Mouse (Mus musculus) heart, embryonic 12.5 days (tissue): Measurements from ENCODE around the gene Cxcr2. TPM values are rescaled to one million over a fixed set of nuclear protein-coding genes. Genes with fewer than 3 reads are reported as not detected.

Source experiments
- ATAC-seq: fragments of 200-750 bp; cut with Nextera tagmentation; 2 replicates; pipeline ENCODE4 v1.8.0; 2017; ENCODE audit warnings: moderate TSS enrichment, moderate library complexity; ENCODE audit not compliant: insufficient number of reproducible peaks, low FRiP score
- H3K27ac ChIP-seq: fragments of 300-500 bp; sonication (generic); 2 replicates; pipeline ENCODE4 v1.5.1; 2016; ENCODE audit warnings: mild to moderate bottlenecking, moderate library complexity; ENCODE audit not compliant: poor library complexity, severe bottlenecking
- H3K27me3 ChIP-seq: fragments of 300-500 bp; sonication (generic); replicated peaks from 2 replicates; pipeline ENCODE4 v1.6.1; 2016; ENCODE audit warnings: mild to moderate bottlenecking, moderate library complexity
- H3K36me3 ChIP-seq: fragments of 300-500 bp; sonication (generic); 2 replicates; pipeline ENCODE4 v1.6.1; 2016; ENCODE audit warnings: mild to moderate bottlenecking, moderate library complexity
- H3K4me1 ChIP-seq: fragments of 300-500 bp; sonication (generic); replicated peaks from 2 replicates; pipeline ENCODE4 v1.6.1; 2016; ENCODE audit warnings: mild to moderate bottlenecking
- H3K4me2 ChIP-seq: fragments of 300-500 bp; sonication (generic); 2 replicates; pipeline ENCODE4 v1.6.1; 2016; ENCODE audit warnings: mild to moderate bottlenecking, moderate library complexity
- H3K4me3 ChIP-seq: fragments of 300-500 bp; sonication (generic); 2 replicates; pipeline ENCODE4 v1.5.1; 2016; ENCODE audit warnings: mild to moderate bottlenecking
- H3K9ac ChIP-seq: fragments of 300-500 bp; sonication (generic); 2 replicates; pipeline ENCODE4 v1.6.1; 2016; ENCODE audit warnings: mild to moderate bottlenecking, moderate library complexity
- H3K9me3 ChIP-seq: fragments of 300-500 bp; sonication (generic); replicated peaks from 2 replicates; pipeline ENCODE4 v1.6.1; 2016; ENCODE audit warnings: mild to moderate bottlenecking, moderate library complexity
- WGBS: fragments of 180-500 bp; shearing (Covaris S2); methylation state at CpG from one replicate; pipeline ENCODE4 v1.1.7; 2016; 5-methylcytosine and 5-hydroxymethylcytosine counted together
- microRNA counts: library from miRNA; unstranded; fragments of <30 nt; microRNA quantifications from one replicate; lab custom pipeline; 2017
- microRNA-seq: library from miRNA; unstranded; fragments of <30 nt; microRNA quantifications from one replicate; pipeline ENCODE4, GENCODE M21; 2017
- polyA plus RNA-seq: library from polyadenylated mRNA; unstranded; fragments of >200 nt; fragmentation: Nextera tagmentation; extraction: Ambion mirVana; gene quantifications from 2 replicates; pipeline ENCODE4 v1.2.1, GENCODE M21; 2016

Cxcr2 gene
- polyA plus RNA-seq, 1 experiment from 2014 or later: 0.11 TPM

GRCm38 (mm10) chr1:74201048-74201844 lies 47.5 kb downstream of the Cxcr2 start:
- Histone ChIP-seq H3K9ac (no peak overlapping the region), H3K36me3 (no peaks in the 10 kb centered on the region), H3K9me3 (no peaks in the 10 kb centered on the region), H3K4me3 (no peak overlapping the region), H3K4me2 (no peak overlapping the region), H3K27ac (no peak overlapping the region), H3K27me3 (no peaks in the 10 kb centered on the region), H3K4me1 (0 out of 2 replicates have a peak, but pooled peaks cover 7% of the 10 kb centered on the region)
- WGBS: 72% methylated on average over 7 of the region's 7 CpGs
- ATAC-seq: no peak

GRCm38 (mm10) chr1:74203457-74203856 lies 49.7 kb downstream of the Cxcr2 start:
- no peak for ATAC-seq
- Histone ChIP-seq H3K27ac (no peak overlapping the region), H3K4me2 (no peak overlapping the region), H3K36me3 (no peaks in the 10 kb centered on the region), H3K4me1 (0 out of 2 replicates have a peak, but pooled peaks cover 7% of the 10 kb centered on the region), H3K4me3 (no peak overlapping the region), H3K27me3 (no peaks in the 10 kb centered on the region), H3K9me3 (no peaks in the 10 kb centered on the region), H3K9ac (no peak overlapping the region)
- WGBS: 64% methylated on average over 5 of the region's 5 CpGs

GRCm38 (mm10) chr1:74205881-74206280 lies 52.1 kb downstream of the Cxcr2 start:
- Histone ChIP-seq H3K4me2 (no peak overlapping the region), H3K9me3 (no peaks in the 10 kb centered on the region), H3K4me1 (no peaks in the 10 kb centered on the region), H3K27ac (no peak overlapping the region), H3K27me3 (no peaks in the 10 kb centered on the region), H3K9ac (no peak overlapping the region), H3K4me3 (no peak overlapping the region), H3K36me3 (no peaks in the 10 kb centered on the region)
- ATAC-seq: no peak
- 51% methylated on average over 7 of the region's 7 CpGs for WGBS

GRCm38 (mm10) chr1:74206642-74207041 lies 52.9 kb downstream of the Cxcr2 start:
- Histone ChIP-seq H3K4me3 (no peak overlapping the region), H3K36me3 (no peaks in the 10 kb centered on the region), H3K27ac (no peak overlapping the region), H3K9ac (no peak overlapping the region), H3K4me1 (no peaks in the 10 kb centered on the region), H3K27me3 (no peaks in the 10 kb centered on the region), H3K9me3 (no peaks in the 10 kb centered on the region), H3K4me2 (no peak overlapping the region)
- ATAC-seq: no peak
- 67% methylated on average over 8 of the region's 8 CpGs for WGBS

GRCm38 (mm10) chr1:74207906-74208305 lies 54.1 kb downstream of the Cxcr2 start:
- no peak overlapping the region for H3K4me3 ChIP-seq
- WGBS: 67% methylated on average over 9 of the region's 9 CpGs
- no peak for ATAC-seq

GRCm38 (mm10) chr1:74208941-74209340 lies 55.2 kb downstream of the Cxcr2 start:
- no peak for ATAC-seq
- no peaks in the 10 kb centered on the region for H3K36me3 ChIP-seq
- no peaks in the 10 kb centered on the region for H3K9me3 ChIP-seq
- H3K4me3 ChIP-seq: no peak overlapping the region
- 85% methylated on average over 8 of the region's 8 CpGs for WGBS
- H3K27me3 ChIP-seq: no peaks in the 10 kb centered on the region
- no peak overlapping the region for H3K9ac ChIP-seq
- H3K4me1 ChIP-seq: no peaks in the 10 kb centered on the region
- H3K27ac ChIP-seq: no peak overlapping the region
- no peak overlapping the region for H3K4me2 ChIP-seq

More at GRCm38 (mm10) chr1:74207906-74208305, 54.1 kb downstream of the Cxcr2 start:
- H3K9ac ChIP-seq: no peak overlapping the region
- no peak overlapping the region for H3K4me2 ChIP-seq
- no peaks in the 10 kb centered on the region for H3K4me1 ChIP-seq
- no peak overlapping the region for H3K27ac ChIP-seq
- no peaks in the 10 kb centered on the region for H3K27me3 ChIP-seq
- no peaks in the 10 kb centered on the region for H3K36me3 ChIP-seq
- no peaks in the 10 kb centered on the region for H3K9me3 ChIP-seq

MicroRNA genes within 50 kb of the gene (microRNA counts, 519-probe panel; counts per million panel counts)
- not detected for microRNA mmu-miR-1928 (lab: Ali Mortazavi, UCI)

Small RNAs within 50 kb of the gene (microRNA-seq; reads per million reads assigned to microRNA genes)
- gene Mir1928: not detected

Other genes starting within 250 kb of the Cxcr2 start
- 111 and 115 TPM in 2 replicates for gene Tns1, start 29.5 kb upstream of the Cxcr2 start, polyA plus RNA-seq
- gene Rufy4, start 28.4 kb upstream of the Cxcr2 start, polyA plus RNA-seq: 0.28 and 0.36 TPM in 2 replicates
- gene Cxcr1, start 40.6 kb downstream of the Cxcr2 start, polyA plus RNA-seq: not detected in 2 replicates
- 478 and 484 TPM in 2 replicates for gene Arpc2, start 82.1 kb downstream of the Cxcr2 start, polyA plus RNA-seq
- 0.37 and 0.41 TPM in 2 replicates for gene Gpbar1, start 124.6 kb downstream of the Cxcr2 start, polyA plus RNA-seq
- gene Aamp, start 130.7 kb downstream of the Cxcr2 start, polyA plus RNA-seq: 169 and 171 TPM in 2 replicates
- 215 and 216 TPM in 2 replicates for gene Pnkd, start 130.9 kb downstream of the Cxcr2 start, polyA plus RNA-seq
- gene Tmbim1, start 151.6 kb downstream of the Cxcr2 start, polyA plus RNA-seq: 41.1 and 42.9 TPM in 2 replicates
- gene Catip, start 208.1 kb downstream of the Cxcr2 start, polyA plus RNA-seq: 0.46 TPM in 2 replicates
- 1.3 and 1.5 TPM in 2 replicates for gene Slc11a1, start 221.2 kb downstream of the Cxcr2 start, polyA plus RNA-seq
- gene Ctdsp1, start 237.5 kb downstream of the Cxcr2 start, polyA plus RNA-seq: 54.5 and 55.9 TPM in 2 replicates